12 mouse cellular contexts compared by ENCODE assay signal in genomic region chr3:105099526-105100269, GRCm38 (mm10). TPM values are rescaled to one million over a fixed set of nuclear protein-coding genes. Genes with fewer than 3 reads are reported as not detected.
A peak's percentile ranks its signal among the peaks of the same experiment; 100 is the strongest.
DNase-seq lines count a peak whose midpoint lies in the region; ATAC-seq lines count a peak whose summit lies in the region.
"Had no signal": no experiment of that assay in that cellular context is flagged by ENCODE, and none has a peak within 500 bp of the region (broad histone marks: within the 10 kb centered on the region; RNA-seq: fewer than 3 reads in every experiment).

No protein-coding gene starts in this region.

- H3K4me3 ChIP-seq in hindbrain, embryonic 10.5 days: no peak overlapping the region
- no peak overlapping the region for H3K4me3 ChIP-seq in hindbrain, embryonic 14.5 days (replicated peaks; ENCODE audit: low read length)
- no peak overlapping the region for H3K4me3 ChIP-seq in neural tube, embryonic 14.5 days (ENCODE audit: low read depth, low read length)
- H3K4me3 ChIP-seq in forebrain, embryonic 11.5 days (ENCODE audit: low read depth, low read length): no peak overlapping the region
- no peak overlapping the region for H3K4me3 ChIP-seq in stomach, embryonic 14.5 days (ENCODE audit: low read depth, low read length)
- H3K4me3 ChIP-seq: hindbrain, embryonic 15.5 days had no signal

- no peaks in the 10 kb centered on the region for H3K27me3 ChIP-seq in hindbrain, embryonic 10.5 days (ENCODE audit: insufficient read depth, poor library complexity, severe bottlenecking)
- H3K27me3 ChIP-seq in hindbrain, embryonic 14.5 days (ENCODE audit: control insufficient read depth, insufficient read depth, low read length): no peaks in the 10 kb centered on the region
- H3K27me3 ChIP-seq in neural tube, embryonic 14.5 days (ENCODE audit: control insufficient read depth, insufficient read depth, low read length): no peaks in the 10 kb centered on the region
- no peaks in the 10 kb centered on the region for H3K27me3 ChIP-seq in forebrain, embryonic 11.5 days (ENCODE audit: control insufficient read depth, insufficient read depth, low read length)
- H3K27me3 ChIP-seq in stomach, embryonic 14.5 days (ENCODE audit: control insufficient read depth, insufficient read depth, low read length): no peaks in the 10 kb centered on the region
- H3K27me3 ChIP-seq: hindbrain, embryonic 15.5 days had no signal

- DNase-seq in hindbrain, embryonic 10.5 days (ENCODE audit: low spot score): peak; percentile 10
- no peak for DNase-seq in hindbrain, embryonic 14.5 days (ENCODE audit: low spot score)
- DNase-seq in neural tube, embryonic 10.5 days (ENCODE audit: extremely low spot score, low spot score): no peak
- DNase-seq in forebrain, embryonic 11.5 days (ENCODE audit: low spot score): peak; percentile 55
- no peak for DNase-seq in adrenal gland, postnatal 10 days
- DNase-seq: cerebellum, adult 8-10 months; layer of hippocampus, postnatal 36 days; thymus, postnatal 14 days had no signal

- no peaks in the 10 kb centered on the region for H3K9me3 ChIP-seq in hindbrain, embryonic 10.5 days
- H3K9me3 ChIP-seq in hindbrain, embryonic 14.5 days (ENCODE audit: control insufficient read depth, low read length): no peaks in the 10 kb centered on the region
- H3K9me3 ChIP-seq in neural tube, embryonic 14.5 days (ENCODE audit: control insufficient read depth, low read length): no peaks in the 10 kb centered on the region
- H3K9me3 ChIP-seq in forebrain, embryonic 11.5 days (ENCODE audit: control insufficient read depth, low read length): no peaks in the 10 kb centered on the region
- H3K9me3 ChIP-seq in stomach, embryonic 14.5 days (ENCODE audit: control insufficient read depth, low read depth, low read length): no peaks in the 10 kb centered on the region
- H3K9me3 ChIP-seq: hindbrain, embryonic 15.5 days had no signal

- no peak overlapping the region for H3K9ac ChIP-seq in hindbrain, embryonic 14.5 days
- H3K9ac ChIP-seq in neural tube, embryonic 14.5 days (replicated peaks; ENCODE audit: low read depth, low read length): no peak overlapping the region
- no peak overlapping the region for H3K9ac ChIP-seq in forebrain, embryonic 11.5 days (ENCODE audit: low read length)
- H3K9ac ChIP-seq in stomach, embryonic 14.5 days (replicated peaks; ENCODE audit: low read depth, low read length): no peak overlapping the region
- H3K9ac ChIP-seq: hindbrain, embryonic 15.5 days; liver, embryonic 14.5 days had no signal

- H3K4me2 ChIP-seq in hindbrain, embryonic 14.5 days (replicated peaks): no peak overlapping the region
- no peak overlapping the region for H3K4me2 ChIP-seq in neural tube, embryonic 14.5 days (ENCODE audit: low read depth, low read length)
- H3K4me2 ChIP-seq in forebrain, embryonic 11.5 days (ENCODE audit: low read depth, low read length, severe bottlenecking): no peak overlapping the region
- H3K4me2 ChIP-seq in stomach, embryonic 14.5 days (replicated peaks; ENCODE audit: low read depth, low read length): no peak overlapping the region
- H3K4me2 ChIP-seq: hindbrain, embryonic 15.5 days had no signal

- no peak for ATAC-seq in hindbrain, embryonic 14.5 days (ENCODE audit: low FRiP score)
- ATAC-seq in neural tube, embryonic 14.5 days (ENCODE audit: low read depth): 0 out of 2 replicates have a peak, but pooled peaks have one; percentile 17
- ATAC-seq in forebrain, embryonic 11.5 days (replicated peaks; ENCODE audit: low FRiP score): no peak
- ATAC-seq in stomach, embryonic 14.5 days (ENCODE audit: insufficient number of reproducible peaks, insufficient read depth, low FRiP score, low read depth): no peak

- H3K4me1 ChIP-seq in hindbrain, embryonic 10.5 days (replicated peaks): peaks cover 13% of the 10 kb centered on the region
- peaks cover 11% of the 10 kb centered on the region for H3K4me1 ChIP-seq in hindbrain, embryonic 14.5 days (replicated peaks; ENCODE audit: control insufficient read depth, insufficient read depth, low read length)
- no peaks in the 10 kb centered on the region for H3K4me1 ChIP-seq in neural tube, embryonic 14.5 days (ENCODE audit: control insufficient read depth, insufficient read depth, low read length)
- H3K4me1 ChIP-seq in forebrain, embryonic 11.5 days (replicated peaks; ENCODE audit: control insufficient read depth, insufficient read depth, low read length): no peaks in the 10 kb centered on the region; the same call in 1 of the 2 replicates
- no peaks in the 10 kb centered on the region for H3K4me1 ChIP-seq in stomach, embryonic 14.5 days (ENCODE audit: control insufficient read depth, insufficient read depth, low read length)

- H3K36me3 ChIP-seq in hindbrain, embryonic 10.5 days: no peaks in the 10 kb centered on the region
- H3K36me3 ChIP-seq in hindbrain, embryonic 14.5 days (replicated peaks; ENCODE audit: control insufficient read depth, insufficient read depth): no peaks in the 10 kb centered on the region
- H3K36me3 ChIP-seq in neural tube, embryonic 14.5 days (ENCODE audit: control insufficient read depth, insufficient read depth, low read length): no peaks in the 10 kb centered on the region
- no peaks in the 10 kb centered on the region for H3K36me3 ChIP-seq in forebrain, embryonic 11.5 days (ENCODE audit: control insufficient read depth, insufficient read depth, low read length)
- no peaks in the 10 kb centered on the region for H3K36me3 ChIP-seq in stomach, embryonic 14.5 days (ENCODE audit: control insufficient read depth, insufficient read depth, low read length)
- H3K36me3 ChIP-seq: hindbrain, embryonic 15.5 days had no signal

- 32% methylated on average over 15 of the region's 15 CpGs for WGBS in hindbrain, embryonic 10.5 days
- WGBS in hindbrain, embryonic 14.5 days: 20% methylated on average over 15 of the region's 15 CpGs
- 28% methylated on average over 15 of the region's 15 CpGs for WGBS in neural tube, embryonic 14.5 days
- WGBS in forebrain, embryonic 11.5 days: 14% methylated on average over 15 of the region's 15 CpGs
- 30% methylated on average over 15 of the region's 15 CpGs for WGBS in stomach, embryonic 14.5 days

- no peak overlapping the region for H3K27ac ChIP-seq in hindbrain, embryonic 10.5 days
- H3K27ac ChIP-seq in hindbrain, embryonic 14.5 days: no peak overlapping the region
- no peak overlapping the region for H3K27ac ChIP-seq in neural tube, embryonic 14.5 days (ENCODE audit: low read depth, low read length)
- H3K27ac ChIP-seq in forebrain, embryonic 11.5 days (ENCODE audit: low read depth, low read length): no peak overlapping the region
- peak overlapping the region; percentile 39; the same call in 1 of the 2 replicates for H3K27ac ChIP-seq in stomach, embryonic 14.5 days (ENCODE audit: low read length)
- H3K27ac ChIP-seq: hindbrain, embryonic 15.5 days; liver, embryonic 14.5 days had no signal

RNA-seq across cellular contexts. Expression of gene 4930564D02Rik, which starts 33.1 kb away (rescaled TPM):
- polyA plus RNA-seq in hindbrain, embryonic 10.5 days (2016; fragmentation: Nextera tagmentation; extraction: Ambion mirVana): not detected in 2 replicates
- not detected in 2 replicates for polyA plus RNA-seq in hindbrain, embryonic 14.5 days (2014; fragmentation: Nextera tagmentation; extraction: Ambion mirVana)
- not detected in 2 replicates for polyA plus RNA-seq in neural tube, embryonic 14.5 days (2014; fragmentation: Nextera tagmentation; extraction: Ambion mirVana)
- not detected in 2 replicates for polyA plus RNA-seq in forebrain, embryonic 11.5 days (2014; fragmentation: Nextera tagmentation; extraction: Ambion mirVana)
- polyA plus RNA-seq in stomach, embryonic 14.5 days (2014; fragmentation: Nextera tagmentation; extraction: Ambion mirVana): not detected in 2 replicates
- total RNA-seq in adrenal gland, postnatal 10 days (2021): not detected
- total RNA-seq: layer of hippocampus, postnatal 36 days had no signal
- polyA plus RNA-seq: hindbrain, embryonic 15.5 days; liver, embryonic 14.5 days had no signal

RNA-seq across cellular contexts. Expression of gene Cttnbp2nl, which starts 46.8 kb away (rescaled TPM):
- polyA plus RNA-seq in hindbrain, embryonic 10.5 days (2016; fragmentation: Nextera tagmentation; extraction: Ambion mirVana): 41.3 and 41.8 TPM in 2 replicates
- 47.1 and 55.4 TPM in 2 replicates for polyA plus RNA-seq in hindbrain, embryonic 14.5 days (2014; fragmentation: Nextera tagmentation; extraction: Ambion mirVana)
- 37.3 and 54.6 TPM in 2 replicates for polyA plus RNA-seq in neural tube, embryonic 14.5 days (2014; fragmentation: Nextera tagmentation; extraction: Ambion mirVana)
- 49.4 and 50.4 TPM in 2 replicates for polyA plus RNA-seq in forebrain, embryonic 11.5 days (2014; fragmentation: Nextera tagmentation; extraction: Ambion mirVana)
- 24.3 and 24.8 TPM in 2 replicates for polyA plus RNA-seq in stomach, embryonic 14.5 days (2014; fragmentation: Nextera tagmentation; extraction: Ambion mirVana)
- 10 to 100 TPM; 22.3 to 29.2 TPM for total RNA-seq in adrenal gland, postnatal 10 days (2021)

Comparison
In these comparisons a context has a peak if more than half of its experiments do, and no peak if none do; other contexts are left out.
1. DNase-seq: peak in hindbrain, embryonic 10.5 days (single experiment) and forebrain, embryonic 11.5 days (single experiment); none in hindbrain, embryonic 14.5 days (single experiment), neural tube, embryonic 10.5 days (single experiment) and adrenal gland, postnatal 10 days (single experiment).